Mouse (Mus musculus): ENCODE results near the gene Nfix.

Gene Nfix

GRCm38 (mm10) chr8:84797971-84798370, 2.2 kb downstream of the Nfix start:
- no peak for DNase-seq (ENCODE audit: low spot score in 2 of 2)

DNA sequence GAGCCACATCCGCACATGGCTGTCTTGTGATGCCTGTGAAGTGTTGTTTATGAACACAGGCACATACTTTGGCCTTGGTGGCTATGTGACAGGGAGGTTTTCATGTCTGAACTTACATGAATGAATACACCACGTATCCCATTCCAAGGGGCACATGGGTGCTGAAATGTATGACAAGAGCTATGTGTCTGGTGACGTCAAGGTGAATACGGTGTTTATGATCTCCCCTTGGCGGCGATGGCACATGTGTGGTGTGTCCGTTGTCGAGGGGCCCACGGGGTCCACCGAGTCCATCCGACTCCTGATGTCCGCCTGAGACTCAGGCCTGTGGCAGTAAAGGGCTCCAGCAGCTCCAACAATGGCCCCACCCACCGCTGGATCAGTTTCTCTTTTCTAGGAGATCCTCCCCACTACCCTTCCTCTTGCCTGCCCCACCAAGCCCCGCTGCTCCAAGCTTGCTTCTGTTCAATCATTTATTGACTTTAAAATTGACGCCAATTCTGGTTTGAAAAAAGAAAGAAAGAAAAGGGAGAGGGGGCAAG, 2.8 kb downstream of the Nfix start:
- DNase-seq (ENCODE audit: low spot score in 2 of 2): no peak

GRCm38 (mm10) chr8:84794486-84794885, 5.7 kb downstream of the Nfix start:
- peak in 1 of 2 experiments; percentile 61 for DNase-seq (ENCODE audit: low spot score in 2 of 2)

GRCm38 (mm10) chr8:84793791-84794485, 6.2 kb downstream of the Nfix start:
- DNase-seq (ENCODE audit: low spot score in 2 of 2): no peak

- DNase-seq (ENCODE audit: low spot score in 2 of 2): no peak
Observed at GRCm38 (mm10) chr8:84793134-84793533, 7.0 kb downstream of the Nfix start.

DNA sequence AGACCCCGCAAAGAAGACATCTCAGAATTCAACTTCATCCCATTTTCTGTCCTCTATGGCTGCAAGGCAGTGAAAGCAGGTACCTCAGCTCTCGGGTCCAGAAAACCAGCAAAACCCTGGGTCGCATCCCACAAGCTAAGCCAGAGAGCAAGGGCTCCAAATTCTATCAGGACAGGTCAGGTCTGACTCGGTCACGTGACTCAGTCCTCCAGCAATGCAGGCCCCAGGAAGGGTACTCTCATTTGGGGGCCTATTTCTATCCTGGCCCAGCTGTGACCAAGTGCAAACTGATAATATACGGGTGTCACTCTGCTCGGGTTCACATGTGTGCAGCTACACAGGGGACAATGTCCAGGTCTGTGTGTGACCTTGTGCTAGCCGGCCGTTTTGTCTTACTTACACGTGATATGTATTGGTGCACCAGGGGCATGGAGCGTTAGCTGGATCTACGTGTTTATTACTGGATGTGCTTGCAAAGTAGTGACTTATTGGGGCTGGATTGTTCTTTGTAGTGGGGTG, 7.7 kb downstream of the Nfix start:
- no peak for DNase-seq (ENCODE audit: low spot score in 2 of 2)

DNA sequence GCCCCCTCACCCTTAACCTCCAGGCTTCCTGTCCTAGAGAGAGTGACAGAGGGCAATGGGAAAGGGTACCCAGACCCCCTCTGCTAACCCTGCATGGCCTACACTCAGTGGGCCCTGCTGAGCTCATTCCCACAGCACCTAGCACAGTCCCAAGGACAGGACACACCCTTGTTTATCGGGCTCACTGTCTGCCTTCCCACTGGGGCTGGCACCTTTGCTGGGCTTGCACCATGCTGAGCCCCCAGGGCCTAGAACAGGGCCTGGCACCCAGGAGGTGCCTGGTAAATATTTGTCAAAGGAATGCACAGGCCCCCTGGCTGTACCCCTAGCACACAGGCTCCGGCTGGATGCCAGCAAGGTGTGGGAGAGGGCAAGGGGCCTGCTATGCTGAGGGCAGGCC, 9.6 kb downstream of the Nfix start:
- DNase-seq (ENCODE audit: low spot score in 2 of 2): no peak

GRCm38 (mm10) chr8:84789855-84790486, 10.2 kb downstream of the Nfix start:
- no peak for DNase-seq (ENCODE audit: low spot score in 2 of 2)

GRCm38 (mm10) chr8:84789345-84789744, 10.8 kb downstream of the Nfix start:
- DNase-seq (ENCODE audit: low spot score in 2 of 2): no peak

GRCm38 (mm10) chr8:84788896-84789295, 11.2 kb downstream of the Nfix start:
- no peak for DNase-seq (ENCODE audit: low spot score in 2 of 2)

GRCm38 (mm10) chr8:84787523-84788302, 12.4 kb downstream of the Nfix start:
- DNase-seq (ENCODE audit: low spot score in 2 of 2): no peak

GRCm38 (mm10) chr8:84786801-84787467, 13.2 kb downstream of the Nfix start:
- DNase-seq (ENCODE audit: low spot score in 2 of 2): no peak

DNA sequence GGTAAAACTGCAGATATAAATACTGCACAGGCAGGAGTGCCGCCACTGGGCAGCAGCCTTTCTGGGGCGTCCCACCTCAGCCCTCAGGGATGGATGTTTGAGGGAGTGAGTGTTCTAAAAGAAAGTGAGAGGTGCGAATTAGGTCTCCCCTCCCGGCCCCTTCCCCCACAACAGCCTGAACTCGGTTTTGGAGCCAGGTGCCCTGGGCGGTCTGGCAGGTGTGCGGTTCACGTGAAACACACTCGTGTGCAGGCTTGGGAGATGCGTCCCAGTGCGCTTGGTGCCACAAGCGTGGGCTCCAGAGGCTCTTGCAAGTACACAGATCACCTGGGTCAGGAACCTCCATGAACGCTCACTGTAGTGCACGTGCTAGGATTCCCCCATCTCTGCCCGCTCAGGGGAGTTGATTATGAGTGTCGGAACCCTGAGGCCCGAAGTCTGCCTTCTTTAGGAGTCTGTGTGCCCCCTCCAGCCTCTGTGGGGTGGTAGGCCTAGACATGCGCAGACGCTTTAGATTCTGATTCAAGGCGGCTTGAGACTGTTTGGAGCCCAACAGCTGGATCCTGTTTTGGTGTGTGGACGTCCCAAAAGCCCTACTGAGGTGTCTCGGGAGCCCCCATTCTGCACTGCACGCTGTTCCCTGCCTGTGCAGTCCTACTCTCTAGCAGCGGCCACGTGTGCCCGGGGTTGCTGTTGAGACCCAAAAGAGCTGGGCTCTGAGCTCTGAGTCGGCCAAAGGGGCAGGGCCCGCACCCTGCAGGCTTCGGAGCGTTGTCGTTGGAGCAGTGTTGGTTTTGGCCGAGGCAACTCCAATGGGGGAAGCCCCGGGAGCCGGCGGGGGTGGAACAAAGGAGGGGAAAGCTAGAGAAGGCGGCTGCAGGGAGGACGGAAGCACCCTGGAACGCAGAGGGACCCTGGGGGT, 14.1 kb downstream of the Nfix start:
- DNase-seq (ENCODE audit: low spot score in 2 of 2): no peak

- no peak for DNase-seq (ENCODE audit: low spot score in 2 of 2)
Observed at GRCm38 (mm10) chr8:84785506-84785755, 14.7 kb downstream of the Nfix start.

DNA sequence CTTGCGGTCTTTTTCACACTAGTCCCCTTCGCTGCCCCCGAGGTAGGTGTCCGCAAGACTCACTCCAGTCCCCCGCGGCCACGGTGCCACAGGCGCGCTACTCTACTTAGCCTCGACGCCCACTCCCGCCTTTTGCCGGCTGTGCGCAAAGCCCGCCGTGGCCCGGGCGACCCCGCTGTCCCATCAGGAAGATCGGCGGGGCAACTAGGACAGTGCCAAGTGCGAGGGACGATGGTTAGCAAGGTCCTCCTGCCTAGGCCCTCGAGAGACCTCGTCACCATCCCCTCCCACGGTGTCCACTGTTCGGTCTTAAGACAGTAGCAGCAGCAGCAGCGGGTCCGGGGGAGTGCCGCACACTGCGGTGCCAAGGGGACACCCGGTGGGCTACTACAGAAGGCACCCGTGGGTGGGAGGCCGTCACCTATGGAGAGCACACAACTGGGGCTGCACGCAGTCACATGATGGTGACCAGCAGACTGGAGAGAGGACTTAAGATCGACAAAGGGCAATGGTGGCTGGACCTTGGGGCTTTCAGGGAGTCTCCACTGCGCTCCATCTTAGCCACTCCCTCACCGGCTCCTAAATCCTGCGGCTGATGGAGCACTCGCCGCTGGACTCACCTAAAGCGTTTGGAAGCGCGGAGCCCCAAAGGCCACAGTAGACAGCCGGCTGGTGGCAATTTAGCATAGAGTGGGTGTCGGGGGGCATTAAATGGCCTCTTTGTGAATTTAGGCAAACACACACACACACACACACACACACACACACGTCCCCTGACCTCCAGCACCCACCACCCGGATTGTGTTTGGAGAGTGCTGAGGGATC, 15.3 kb downstream of the Nfix start:
- no peak for DNase-seq (ENCODE audit: low spot score in 2 of 2)

GRCm38 (mm10) chr8:84783919-84784581, 16.1 kb downstream of the Nfix start:
- DNase-seq (ENCODE audit: low spot score in 2 of 2): no peak

- DNase-seq (ENCODE audit: low spot score in 2 of 2): no peak
Observed at GRCm38 (mm10) chr8:84783198-84783918, 16.8 kb downstream of the Nfix start.

DNA sequence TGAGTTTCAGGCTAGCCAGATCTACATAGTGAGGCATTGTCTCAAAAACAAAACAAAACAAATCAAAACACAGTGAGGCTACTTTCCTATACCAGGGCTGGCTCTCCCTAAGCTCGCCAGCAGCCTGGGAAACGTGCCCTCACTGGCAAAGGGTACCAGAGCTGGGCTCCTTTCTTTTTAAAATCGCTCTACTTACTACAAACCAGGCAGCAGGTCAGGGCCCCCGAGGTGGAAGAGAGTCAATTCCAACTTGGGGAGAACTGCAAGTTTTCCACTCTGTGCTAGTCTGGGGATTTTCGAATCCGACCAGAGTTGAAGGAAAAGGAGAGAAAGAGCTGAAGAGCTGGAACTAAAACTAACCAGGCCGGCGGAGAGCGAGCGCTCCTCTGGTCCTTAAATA, 17.5 kb downstream of the Nfix start:
- DNase-seq (ENCODE audit: low spot score in 2 of 2): no peak

Data from spleen, postnatal 4 days (tissue).